Comparison of ENCODE assay signal across 19 mouse cellular contexts in the genomic region with DNA sequence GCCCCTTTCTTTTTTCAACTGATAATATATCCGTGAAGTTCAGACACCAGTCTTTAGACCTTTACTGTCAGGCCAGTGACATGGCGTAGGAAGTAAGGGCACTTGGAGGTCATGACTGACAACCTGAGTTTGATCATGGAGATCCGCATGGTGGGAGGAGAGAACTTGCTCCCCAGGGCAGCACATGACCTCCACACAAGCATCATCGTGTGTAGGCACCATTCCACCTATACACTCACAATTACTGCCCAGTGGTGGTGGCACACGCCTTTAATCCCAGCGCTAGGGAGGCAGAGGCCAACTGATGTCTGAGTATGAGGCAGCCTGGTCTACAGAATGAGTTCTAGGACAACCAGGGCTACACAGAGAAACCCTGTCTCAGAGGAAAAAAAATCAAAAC. TPM values are rescaled to one million over a fixed set of nuclear protein-coding genes. Genes with fewer than 3 reads are reported as not detected.
DNase-seq lines count a peak whose midpoint lies in the region; ATAC-seq and TF ChIP-seq lines count a peak whose summit lies in the region.
"Had no signal": no experiment of that assay in that cellular context is flagged by ENCODE, and none has a peak within 500 bp of the region (broad histone marks: within the 10 kb centered on the region; RNA-seq: fewer than 3 reads in every experiment).

No protein-coding gene starts in this region.

- peaks cover 55% of the 10 kb centered on the region for H3K36me3 ChIP-seq in heart, embryonic 12.5 days
- peaks cover 40% of the 10 kb centered on the region for H3K36me3 ChIP-seq in myocyte (ENCODE audit: control insufficient read depth, insufficient read depth)
- H3K36me3 ChIP-seq in hindbrain, embryonic 11.5 days (ENCODE audit: control insufficient read depth, insufficient read depth, low read length) = peaks cover 9% of the 10 kb centered on the region

- peak; percentile 74 for DNase-seq in heart, adult 11 months
- DNase-seq in hindbrain, embryonic 11.5 days (ENCODE audit: low spot score) = no peak
- DNase-seq: adrenal gland, adult 2 months; adrenal gland, adult 8-10 months; adrenal gland, postnatal 10 days; adrenal gland, postnatal 14 days; adrenal gland, postnatal 25 days; adrenal gland, postnatal 36 days; B cell, adult 2 months; cerebellum, adult 11 months; cerebellum, adult 11-12 months; cerebellum, adult 18-20 months had no signal

- no peak overlapping the region for H3K9ac ChIP-seq in heart, embryonic 12.5 days
- no peak overlapping the region for H3K9ac ChIP-seq in hindbrain, embryonic 11.5 days (ENCODE audit: low read depth, low read length)

- peaks cover 12% of the 10 kb centered on the region for H3K4me1 ChIP-seq in heart, embryonic 12.5 days (replicated peaks)
- H3K4me1 ChIP-seq in hindbrain, embryonic 11.5 days (replicated peaks; ENCODE audit: control insufficient read depth, insufficient read depth, low read length) = no peaks in the 10 kb centered on the region

- H3K4me2 ChIP-seq in heart, embryonic 12.5 days = no peak overlapping the region
- H3K4me2 ChIP-seq in myocyte (ENCODE audit: low read depth) = no peak overlapping the region
- no peak overlapping the region for H3K4me2 ChIP-seq in hindbrain, embryonic 11.5 days (replicated peaks; ENCODE audit: low read depth, low read length)

- WGBS in heart, embryonic 12.5 days = 75% methylated on average over 6 of the region's 6 CpGs
- 83% methylated on average over 6 of the region's 6 CpGs for WGBS in hindbrain, embryonic 11.5 days

- no peak overlapping the region for H3ac ChIP-seq in myocyte (ENCODE audit: control insufficient read depth, insufficient read length)

- no peaks in the 10 kb centered on the region for H3K9me3 ChIP-seq in heart, embryonic 12.5 days (replicated peaks)
- no peaks in the 10 kb centered on the region for H3K9me3 ChIP-seq in hindbrain, embryonic 11.5 days (ENCODE audit: control insufficient read depth, low read length)
- H3K9me3 ChIP-seq: G1E had no signal

- H3K4me3 ChIP-seq in heart, embryonic 12.5 days = no peak overlapping the region
- H3K4me3 ChIP-seq in myocyte = no peak overlapping the region
- H3K4me3 ChIP-seq in hindbrain, embryonic 11.5 days (ENCODE audit: low read depth, low read length) = no peak overlapping the region

- ATAC-seq in heart, embryonic 12.5 days (ENCODE audit: insufficient number of reproducible peaks, low FRiP score) = no peak
- no peak for ATAC-seq in hindbrain, embryonic 11.5 days (ENCODE audit: low FRiP score)
- ATAC-seq: activated CD4-positive, CD25-positive, alpha-beta regulatory T cell, adult 4 months; CD4-positive, CD25-positive, alpha-beta regulatory T cell, adult 4 months; Patski had no signal

- H3K27ac ChIP-seq in heart, embryonic 12.5 days (ENCODE audit: poor library complexity, severe bottlenecking) = no peak overlapping the region
- no peak overlapping the region for H3K27ac ChIP-seq in hindbrain, embryonic 11.5 days (ENCODE audit: low read depth, low read length)

- no peaks in the 10 kb centered on the region for H3K27me3 ChIP-seq in heart, embryonic 12.5 days (replicated peaks)
- H3K27me3 ChIP-seq in myocyte (ENCODE audit: control insufficient read depth, insufficient read depth, insufficient read length) = no peaks in the 10 kb centered on the region
- H3K27me3 ChIP-seq in hindbrain, embryonic 11.5 days (ENCODE audit: control insufficient read depth, insufficient read depth, low read length) = no peaks in the 10 kb centered on the region
- H3K27me3 ChIP-seq: CH12.LX, Patski had no signal

- H3K79me2 ChIP-seq in myocyte (ENCODE audit: control insufficient read depth, insufficient read depth) = peaks cover 24% of the 10 kb centered on the region

- TF ChIP-seq POLR2A in myocyte (IDR thresholded peaks at IDR 0.05; ENCODE audit: insufficient read length, low read depth) = no peak

TF ChIP-seq in myocyte, 11 proteins besides CTCF, POLR2A, EP300 and RAD21:
- no peak for TF ChIP-seq TCF12 (IDR thresholded peaks at IDR 0.05; ENCODE audit: insufficient read depth, poor library complexity, severe bottlenecking)
- peak; percentile 69 for TF ChIP-seq POLR2AphosphoS2 (IDR thresholded peaks at IDR 0.05; ENCODE audit: insufficient read length, low read depth)
- no peak for TF ChIP-seq MYOG (IDR thresholded peaks at IDR 0.05; ENCODE audit: control insufficient read depth in 1 of 3, insufficient read depth in 1 of 3, insufficient read length in 2 of 3, low read depth in 2 of 3)
- no peak for TF ChIP-seq REST (IDR thresholded peaks at IDR 0.05; ENCODE audit: insufficient read depth, insufficient read length)
- no peak for TF ChIP-seq MYOD1 (IDR thresholded peaks at IDR 0.05; ENCODE audit: control insufficient read depth in 1 of 3, insufficient read length in 2 of 3, low read depth in 2 of 3)
- no peak for TF ChIP-seq CEBPB (IDR thresholded peaks at IDR 0.05; ENCODE audit: insufficient read depth, poor library complexity, severe bottlenecking)

RNA-seq across cellular contexts. Expression of gene Pex19, which starts 2.0 kb away (rescaled TPM):
- polyA plus RNA-seq in heart, embryonic 12.5 days (2016; fragmentation: Nextera tagmentation; extraction: Ambion mirVana) = 133 and 139 TPM in 2 replicates
- polyA plus RNA-seq in myocyte (2012; fragmentation: generic; extraction: Trizol) = 184 TPM
- 173 and 179 TPM in 2 replicates for polyA plus RNA-seq in hindbrain, embryonic 11.5 days (2014; fragmentation: Nextera tagmentation; extraction: Ambion mirVana)

RNA-seq across cellular contexts. Expression of gene Dcaf8, which starts 23.3 kb away (rescaled TPM):
- polyA plus RNA-seq in heart, embryonic 12.5 days (2016; fragmentation: Nextera tagmentation; extraction: Ambion mirVana) = 123 and 125 TPM in 2 replicates
- 80.0 TPM for polyA plus RNA-seq in myocyte (2012; fragmentation: generic; extraction: Trizol)
- polyA plus RNA-seq in hindbrain, embryonic 11.5 days (2014; fragmentation: Nextera tagmentation; extraction: Ambion mirVana) = 87.8 and 96.0 TPM in 2 replicates

RNA-seq across cellular contexts. Expression of gene Ncstn, which starts 42.0 kb away (rescaled TPM):
- 132 TPM in 2 replicates for polyA plus RNA-seq in heart, embryonic 12.5 days (2016; fragmentation: Nextera tagmentation; extraction: Ambion mirVana)
- polyA plus RNA-seq in myocyte (2012; fragmentation: generic; extraction: Trizol) = 49.7 TPM
- polyA plus RNA-seq in hindbrain, embryonic 11.5 days (2014; fragmentation: Nextera tagmentation; extraction: Ambion mirVana) = 120 and 121 TPM in 2 replicates

RNA-seq across cellular contexts. Expression of gene Copa, which starts 42.2 kb away (rescaled TPM):
- 214 and 219 TPM in 2 replicates for polyA plus RNA-seq in heart, embryonic 12.5 days (2016; fragmentation: Nextera tagmentation; extraction: Ambion mirVana)
- 144 TPM for polyA plus RNA-seq in myocyte (2012; fragmentation: generic; extraction: Trizol)
- 154 and 191 TPM in 2 replicates for polyA plus RNA-seq in hindbrain, embryonic 11.5 days (2014; fragmentation: Nextera tagmentation; extraction: Ambion mirVana)
